Mouse (Mus musculus) olfactory bulb, adult 2 months (tissue): ENCODE data around the gene Stat3.

Experiments
- CTCF ChIP-seq: fragments of 200-500 bp; IDR thresholded peaks from 2 replicates; pipeline ENCODE4 v1.5.1; 2012; ENCODE audit warnings: low read depth, mild to moderate bottlenecking, low read length, moderate library complexity; ENCODE audit not compliant: insufficient read depth
- POLR2A ChIP-seq: fragments of 200-500 bp; IDR thresholded peaks from 2 replicates; pipeline ENCODE4 v1.6.1; 2012; ENCODE audit warnings: mild to moderate bottlenecking, low read depth, low read length, moderate library complexity; ENCODE audit not compliant: insufficient read depth

GRCm38 (mm10) chr11:100962371-100962911, 23.1 kb upstream of the Stat3 start:
- TF ChIP-seq CTCF (no peak), POLR2A (no peak)
